Mouse (Mus musculus): ENCODE results near the gene Il20rb.

The Il20rb gene

GRCm38 (mm10) chr9:100470936-100471604 lies 15.5 kb downstream of the Il20rb start:
- DNase-seq (ENCODE audit: low spot score), result peak; percentile 33

DNA sequence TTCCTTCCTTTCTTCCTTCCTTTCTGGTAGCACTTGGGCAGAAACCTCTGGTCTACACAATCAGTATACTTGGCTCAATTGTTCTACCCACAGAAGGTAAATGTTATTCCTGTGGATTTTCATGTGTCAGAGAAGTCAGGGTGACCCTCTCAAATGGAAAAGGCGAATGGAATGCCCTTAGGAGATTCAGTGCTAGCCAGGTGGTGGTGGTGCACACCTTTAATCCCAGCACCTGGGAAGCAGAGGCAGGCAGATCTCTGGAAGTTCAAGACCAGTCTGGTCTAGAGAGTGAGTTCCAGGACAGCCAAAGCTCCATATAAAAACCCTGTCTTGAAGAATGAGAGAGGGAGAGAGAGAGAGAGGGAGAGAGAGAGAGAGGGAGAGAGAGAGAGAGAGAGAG lies 16.4 kb downstream of the Il20rb start:
- DNase-seq (ENCODE audit: low spot score), result no peak

GRCm38 (mm10) chr9:100469681-100470080 lies 16.9 kb downstream of the Il20rb start:
- no peak for DNase-seq (ENCODE audit: low spot score)

DNA sequence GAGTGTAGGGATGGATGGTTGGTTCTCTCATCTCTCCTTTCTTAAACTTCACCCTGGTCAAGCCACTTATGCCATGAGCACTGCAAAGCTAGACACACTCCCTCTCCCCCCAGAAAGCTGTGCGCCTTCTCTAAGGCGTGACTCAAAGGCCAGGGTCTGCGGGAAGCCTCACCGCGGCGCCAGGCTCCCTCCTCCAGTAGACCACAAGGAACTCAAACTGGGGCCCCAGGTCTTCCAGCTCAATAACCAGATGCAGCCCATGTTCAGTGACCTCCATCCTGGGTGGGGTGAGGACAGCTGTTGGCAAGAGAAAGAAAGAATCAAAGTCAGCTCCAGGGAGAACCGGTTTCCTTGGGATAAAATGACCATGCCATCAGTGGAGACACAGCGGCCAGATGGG lies 18.4 kb downstream of the Il20rb start:
- no peak for DNase-seq (ENCODE audit: low spot score)

- no peak for DNase-seq (ENCODE audit: low spot score)
Measured at GRCm38 (mm10) chr9:100467653-100468052, 18.9 kb downstream of the Il20rb start.

GRCm38 (mm10) chr9:100466743-100467142 lies 19.8 kb downstream of the Il20rb start:
- no peak for DNase-seq (ENCODE audit: low spot score)

GRCm38 (mm10) chr9:100465988-100466387 lies 20.6 kb downstream of the Il20rb start:
- no peak for DNase-seq (ENCODE audit: low spot score)

DNA sequence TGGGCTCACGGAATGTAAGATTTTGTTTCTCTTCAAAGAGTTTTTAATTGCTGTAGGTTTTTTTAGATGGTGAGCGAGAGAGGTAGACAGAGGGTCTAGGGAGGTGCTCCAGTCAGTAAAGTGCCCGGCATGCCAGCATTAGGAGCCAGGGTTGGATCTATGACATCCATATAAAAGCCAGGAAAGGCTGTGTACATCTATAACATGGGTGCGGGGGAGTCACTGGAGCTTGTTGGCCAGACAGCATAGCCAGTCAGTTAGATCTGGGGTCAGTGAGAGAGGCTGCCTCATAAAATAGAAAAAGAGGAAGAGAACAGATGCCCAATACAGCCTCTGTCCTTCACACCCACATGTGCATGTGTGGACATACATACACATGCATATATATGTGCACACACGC lies 21.2 kb downstream of the Il20rb start:
- DNase-seq (ENCODE audit: low spot score), result no peak

DNA sequence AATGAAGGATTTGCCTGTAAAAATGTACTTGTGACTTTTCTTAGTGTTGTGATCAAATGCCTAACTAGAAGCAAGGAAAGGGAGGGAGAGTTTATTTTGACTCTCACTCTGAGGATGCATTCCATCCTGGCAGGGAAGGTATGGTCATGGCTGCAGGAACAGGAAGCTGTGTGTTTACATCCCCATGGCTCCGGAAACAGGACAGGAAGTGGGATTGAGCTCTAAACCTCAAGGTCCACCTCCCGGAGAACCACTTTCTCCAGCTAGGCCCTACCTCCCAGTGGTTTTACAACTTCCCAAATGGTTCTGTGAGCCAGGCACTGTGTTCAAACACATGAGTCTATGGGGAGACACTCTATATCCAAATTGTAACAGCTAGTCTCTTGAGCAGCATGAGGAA lies 22.8 kb downstream of the Il20rb start:
- DNase-seq (ENCODE audit: low spot score), result no peak

DNA sequence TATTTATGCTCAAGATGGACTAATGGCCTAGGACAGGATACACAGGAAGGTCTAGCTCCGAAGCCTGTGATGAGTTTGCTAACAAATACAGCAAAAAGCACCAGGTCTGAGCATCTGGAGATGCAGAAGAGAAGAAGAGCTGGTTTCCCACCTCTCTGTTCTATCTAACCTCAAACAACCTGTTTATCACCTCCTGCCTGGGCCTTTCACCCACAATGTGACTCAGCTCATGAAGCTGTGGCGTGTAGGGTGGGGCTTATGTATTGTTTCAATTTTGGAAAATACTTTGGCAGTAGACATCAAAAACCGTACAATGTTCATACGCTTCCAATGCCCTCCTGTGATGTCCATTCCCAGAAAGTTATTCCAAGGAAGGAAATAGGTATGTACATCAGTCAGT lies 24.5 kb downstream of the Il20rb start:
- DNase-seq (ENCODE audit: low spot score), result no peak

DNA sequence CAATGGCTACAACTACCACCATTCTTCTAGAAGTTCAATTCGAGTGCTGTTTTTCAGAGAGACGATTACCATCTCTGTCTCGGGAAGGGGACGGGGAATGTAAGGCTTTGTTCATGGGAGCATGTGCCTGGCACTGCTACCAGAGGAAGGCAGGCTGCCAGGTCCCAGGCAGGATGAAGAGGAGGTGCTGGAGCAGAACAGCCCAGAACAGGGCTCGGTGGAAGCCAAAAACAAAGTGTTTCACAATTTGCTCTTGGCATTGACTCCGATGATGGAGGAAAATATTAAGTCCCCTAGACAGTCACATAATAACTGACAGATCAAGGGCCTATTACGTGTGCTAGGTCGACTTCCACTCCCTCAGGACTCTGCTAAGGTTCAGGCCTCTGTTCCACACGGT lies 24.9 kb downstream of the Il20rb start:
- peak; percentile 80 for DNase-seq (ENCODE audit: low spot score)

DNA sequence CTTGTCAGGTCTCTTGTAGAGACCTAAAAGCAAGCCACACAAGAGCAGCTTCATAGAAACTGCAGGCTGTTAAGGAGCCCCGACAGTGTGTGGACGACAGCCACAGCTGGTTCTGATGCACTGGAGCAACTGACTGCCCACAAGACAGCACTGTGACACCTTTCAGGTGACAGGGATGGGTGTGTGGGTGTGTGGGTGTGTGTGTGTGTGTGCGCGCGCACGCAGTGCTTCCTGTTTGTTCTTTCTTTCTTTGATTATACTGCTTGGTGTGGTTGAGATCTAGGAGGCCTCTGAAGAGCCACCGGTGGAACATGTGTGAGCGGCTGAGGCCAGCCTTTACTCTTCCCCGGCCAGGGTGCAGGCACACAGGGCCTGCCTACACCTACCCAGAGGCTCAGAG lies 26.4 kb downstream of the Il20rb start:
- DNase-seq (ENCODE audit: low spot score), result no peak

- DNase-seq (ENCODE audit: low spot score), result no peak
Measured at GRCm38 (mm10) chr9:100457971-100458681, 28.5 kb downstream of the Il20rb start.

DNA sequence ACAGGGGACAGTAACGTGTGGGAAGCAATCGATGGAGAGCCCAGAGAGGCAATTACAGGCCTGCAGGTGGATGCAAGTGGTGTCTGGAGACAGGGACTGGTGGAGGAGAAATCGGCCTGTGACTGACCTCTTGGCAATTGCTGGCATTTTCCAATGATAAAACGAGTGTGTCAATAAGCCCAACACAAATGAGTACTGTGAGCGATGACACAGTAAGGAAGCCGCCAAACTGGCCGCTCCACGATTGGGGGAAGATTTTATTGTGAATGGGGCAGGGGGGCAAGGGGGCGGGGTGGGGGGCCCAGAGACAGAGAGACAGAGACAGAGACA lies 32.0 kb downstream of the Il20rb start:
- no peak for DNase-seq (ENCODE audit: low spot score)

DNA sequence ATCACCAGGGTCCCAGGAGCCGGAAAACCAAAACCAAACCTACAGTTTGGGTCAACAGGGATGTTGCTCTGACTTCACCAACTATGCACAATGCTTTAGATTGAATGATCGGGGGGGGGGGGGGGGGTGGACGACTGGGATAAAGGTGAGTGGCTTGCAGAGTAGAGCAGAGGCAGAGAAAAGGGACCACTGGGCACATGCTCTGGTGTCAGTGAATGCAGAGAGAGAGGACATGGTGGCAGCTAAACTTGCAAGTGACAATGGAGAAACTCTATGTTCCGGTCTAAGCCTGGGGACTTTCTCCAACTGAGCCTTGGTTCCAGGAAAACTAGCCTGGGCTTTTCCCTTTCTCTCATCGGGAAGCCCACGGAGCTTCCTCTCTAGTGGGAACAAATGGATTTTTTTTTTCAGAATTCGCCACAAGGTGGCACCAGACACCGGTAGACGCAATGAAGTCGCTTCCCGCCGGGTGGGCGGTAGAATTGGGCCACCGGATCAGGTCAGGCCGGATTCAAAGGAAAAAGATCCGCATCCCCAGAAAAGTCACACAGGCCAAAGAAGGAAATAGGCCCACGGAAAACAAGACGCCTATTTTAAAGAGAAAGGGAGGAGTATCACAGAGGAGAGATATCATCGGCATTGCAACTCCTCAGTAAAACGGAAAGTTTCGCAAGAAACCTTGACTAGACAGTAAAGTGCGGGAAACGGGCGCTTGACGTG lies 32.5 kb downstream of the Il20rb start:
- peak; percentile 73 for DNase-seq (ENCODE audit: low spot score)

- DNase-seq (ENCODE audit: low spot score), result no peak
Measured at GRCm38 (mm10) chr9:100452432-100452831, 34.2 kb downstream of the Il20rb start.

- peak; percentile 58 for DNase-seq (ENCODE audit: low spot score)
Measured at GRCm38 (mm10) chr9:100446059-100446686, 40.4 kb downstream of the Il20rb start.

- peak; percentile 81 for DNase-seq (ENCODE audit: low spot score)
Measured at GRCm38 (mm10) chr9:100440111-100440790, 46.3 kb downstream of the Il20rb start.

GRCm38 (mm10) chr9:100439481-100439880 lies 47.1 kb downstream of the Il20rb start:
- DNase-seq (ENCODE audit: low spot score), result peak; percentile 35

- no peak for DNase-seq (ENCODE audit: low spot score)
Measured at GRCm38 (mm10) chr9:100438994-100439393, 47.6 kb downstream of the Il20rb start.

GRCm38 (mm10) chr9:100436865-100437595 lies 49.6 kb downstream of the Il20rb start:
- peak; percentile 45 for DNase-seq (ENCODE audit: low spot score)

All from adipocyte (in vitro differentiated cells).